Mouse (Mus musculus) ovary, adult 18-20 months (tissue): ENCODE measurements around the gene Fst.

Experiments
- DNase-seq: peaks from one replicate; pipeline ENCODE4 v3.0.0; 2022; ENCODE audit warnings: low spot score, mixed read lengths

Fst gene

DNA sequence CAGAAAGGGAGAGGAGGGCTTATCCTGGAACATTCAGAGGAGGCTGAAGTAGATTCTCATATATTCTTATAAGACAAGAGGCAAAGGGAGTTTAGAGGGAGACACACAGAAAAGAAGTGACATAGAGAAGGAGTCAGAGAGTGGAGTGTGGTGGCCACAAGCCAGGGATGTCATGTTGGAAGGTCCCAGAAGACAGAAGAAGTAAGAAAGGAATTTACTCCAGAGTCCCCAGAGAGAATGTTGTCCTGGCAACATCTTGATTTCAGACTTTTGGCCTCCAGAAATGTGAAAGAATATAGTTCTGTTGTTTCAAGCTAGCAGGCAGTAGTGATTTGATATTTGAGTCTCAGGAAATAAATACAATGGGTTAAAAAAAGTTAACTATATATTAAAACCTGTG lies 46.4 kb downstream of the Fst start:
- no peak for DNase-seq

DNA sequence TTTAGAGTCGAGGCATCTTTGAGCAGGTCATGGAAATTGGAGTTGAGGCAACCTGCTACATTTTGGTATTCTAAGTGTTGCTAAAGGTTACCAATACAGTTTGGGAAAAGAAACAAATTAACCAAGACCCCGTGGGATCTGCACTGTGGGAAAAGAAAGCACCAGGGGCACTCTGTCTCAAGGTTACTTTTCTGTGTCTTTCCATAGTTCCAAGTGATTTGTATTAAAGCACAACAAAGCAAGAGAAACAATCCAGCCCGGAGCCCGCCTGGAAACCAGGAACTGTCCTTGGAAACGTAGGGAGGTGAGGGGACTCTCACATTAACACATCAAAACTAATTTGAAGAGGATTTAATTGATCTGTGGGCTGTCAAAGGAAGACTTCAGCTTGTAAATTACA lies 51.9 kb downstream of the Fst start:
- no peak for DNase-seq

GRCm38 (mm10) chr13:114406424-114406823 lies 52.3 kb downstream of the Fst start:
- no peak for DNase-seq

DNA sequence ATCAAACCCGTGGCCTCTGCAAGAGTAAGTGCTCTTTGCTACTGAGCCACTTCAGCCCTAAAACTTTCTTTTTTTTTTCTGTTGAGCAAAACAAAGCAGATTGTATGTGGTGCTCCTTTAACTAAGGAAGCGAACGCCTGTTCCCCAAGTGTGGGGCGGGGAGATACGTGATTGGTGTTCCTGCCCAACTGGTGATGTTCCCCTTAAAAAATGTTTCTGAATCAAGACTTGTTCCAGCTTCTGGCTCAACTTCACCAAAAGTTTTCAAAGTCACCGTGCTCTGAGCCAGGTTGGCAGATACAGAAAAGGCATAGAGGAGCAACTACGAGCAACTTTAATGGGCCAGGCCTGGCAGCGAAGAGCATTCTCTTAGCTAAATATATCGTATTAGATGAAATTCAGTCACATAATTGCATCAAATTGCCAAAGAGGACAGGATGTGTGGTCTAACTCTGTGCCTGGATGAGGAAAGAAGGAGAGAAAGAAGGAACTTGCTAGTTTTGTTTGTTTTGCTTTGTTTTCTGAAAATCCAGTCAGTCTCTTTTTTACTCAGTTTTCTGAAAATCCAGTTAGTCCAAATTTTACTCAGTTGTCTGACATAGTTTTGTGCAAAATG lies 53.5 kb downstream of the Fst start:
- DNase-seq, result no peak
